Mouse (Mus musculus) lung, adult 2 months (tissue): ENCODE results near the gene Gm26620.

ENCODE experiments used
- CTCF ChIP-seq: fragments of 200-500 bp; IDR thresholded peaks from 2 replicates; pipeline ENCODE4 v1.5.1; 2011; ENCODE audit warnings: mild to moderate bottlenecking, low read length, control low read depth; ENCODE audit not compliant: insufficient read depth
- POLR2A ChIP-seq: fragments of 200-500 bp; IDR thresholded peaks from 2 replicates; pipeline ENCODE4 v1.6.1; 2011; ENCODE audit warnings: low read depth, mild to moderate bottlenecking, control low read depth, low read length, borderline replicate concordance; ENCODE audit errors: extremely low read depth

DNA sequence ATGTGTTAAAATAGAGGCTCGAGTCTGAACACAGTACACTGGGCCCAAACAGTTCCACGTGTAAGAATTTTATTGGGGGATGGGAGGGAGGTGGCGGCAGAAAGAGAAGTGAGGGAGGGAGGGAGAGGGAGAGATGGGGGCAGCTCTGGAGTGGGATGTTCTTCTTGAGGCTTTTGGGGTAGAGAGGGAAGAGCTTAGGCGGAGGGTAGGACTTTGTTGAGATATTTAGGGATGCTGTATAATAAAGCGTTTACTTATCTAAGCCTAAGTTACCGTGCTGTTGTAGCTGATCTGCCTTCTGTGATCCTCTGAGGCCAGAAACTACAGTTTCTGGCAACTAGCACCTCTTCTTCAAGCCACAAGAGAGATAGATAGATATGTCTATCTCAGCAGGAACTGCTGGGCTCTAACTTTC is 1.2 kb downstream of the Gm26620 start:
- no peak for TF ChIP-seq CTCF
- TF ChIP-seq POLR2A: no peak
